Mouse (Mus musculus): Measurements from ENCODE around the gene Cic. TPM values are rescaled to one million over a fixed set of nuclear protein-coding genes. Genes with fewer than 3 reads are reported as not detected.

Cic gene
- total RNA-seq (2014; rRNA removed) (153 and 155 TPM in 2 replicates), polyA plus RNA-seq (2015; fragmentation: Nextera tagmentation; extraction: Ambion mirVana) (28.2 and 30.6 TPM in 2 replicates)

DNA sequence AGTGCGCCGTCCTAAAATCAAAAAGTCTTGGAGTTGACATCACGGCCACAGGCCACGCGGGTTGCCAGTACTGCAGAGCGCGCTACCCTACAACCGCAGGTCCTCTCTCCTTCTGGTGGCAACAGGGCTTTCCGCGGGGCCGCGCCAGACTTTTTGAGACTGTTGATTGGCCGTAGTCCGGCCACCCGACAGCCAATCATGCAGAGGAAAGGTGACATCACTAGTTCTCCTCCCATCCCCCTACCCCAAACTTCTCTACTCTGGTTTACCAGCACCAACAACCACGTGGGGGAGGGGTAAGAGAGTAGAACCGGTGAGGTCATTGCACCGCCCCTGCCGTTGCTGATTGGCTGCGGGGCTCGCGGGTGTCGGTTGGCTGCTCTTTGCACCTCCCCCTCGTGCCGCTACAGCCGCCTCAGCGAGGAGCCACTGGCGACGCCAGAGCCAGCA, at the start of gene Cic:
Gene Cic, plus strand, starts transcription at position 404 of the 450 bp plus-strand sequence.
- Histone ChIP-seq H3K36me3 (ENCODE audit: insufficient read depth, low read length) (peaks cover 13% of the 10 kb centered on the region; the same call in 1 of the 2 replicates), H3K27ac (peak within 1 kb of the TSS; percentile 97), H3K9me3 (ENCODE audit: low read length) (no peaks in the 10 kb centered on the region), H3K4me1 (ENCODE audit: insufficient read depth, low read length) (peaks cover 14% of the 10 kb centered on the region), H3K27me3 (ENCODE audit: insufficient read depth, low read length) (no peaks in the 10 kb centered on the region), H3K4me2 (ENCODE audit: low read depth, low read length) (peak within 1 kb of the TSS; percentile 91), H3K4me3 (ENCODE audit: low read length) (peak within 1 kb of the TSS; percentile 78), H3K9ac (replicated peaks; ENCODE audit: low read length) (peak within 1 kb of the TSS; percentile 81)
- DNase-seq (ENCODE audit: low spot score) (peak; percentile 100), ATAC-seq (peak; percentile 89)
- WGBS, result under 1% methylated on average over 29 of the region's 29 CpGs
- no peak; the same call in 1 of the 2 replicates for TF ChIP-seq CTCF (IDR thresholded peaks at IDR 0.05; ENCODE audit: low read depth)

DNA sequence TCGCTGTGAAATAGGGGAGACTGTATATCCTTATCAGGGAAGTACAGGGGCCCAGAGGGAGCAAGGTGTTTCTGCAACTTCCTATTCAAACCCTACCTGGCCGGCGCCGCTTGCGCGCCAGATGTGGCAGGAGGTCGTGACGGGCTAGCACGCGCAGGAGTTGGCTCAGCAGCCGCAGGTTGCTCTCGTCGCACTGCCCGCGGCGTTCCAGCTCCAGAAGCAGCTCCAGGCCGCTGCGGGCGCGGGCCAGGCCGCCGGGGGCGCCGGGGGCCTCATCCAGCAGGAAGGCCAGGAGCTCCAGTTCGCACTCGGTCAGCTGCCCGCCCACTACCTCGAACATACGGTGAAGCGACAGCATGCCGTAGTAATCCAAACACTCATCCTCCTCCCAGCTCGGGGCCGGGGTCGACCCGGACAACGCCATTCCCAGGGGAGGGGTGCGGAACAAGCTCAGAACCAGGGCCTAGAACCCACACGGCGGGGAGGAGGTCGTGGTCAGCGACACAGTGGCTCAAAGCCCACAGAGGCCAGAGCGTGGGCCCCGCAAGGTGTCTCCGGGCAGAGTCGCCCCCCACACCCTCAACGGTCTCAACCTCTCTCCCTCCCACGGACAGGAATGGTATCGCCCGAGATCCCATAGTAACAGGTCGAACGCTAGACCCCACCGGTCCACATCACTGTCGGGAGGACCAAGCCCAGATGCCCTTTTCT, 48.6 kb upstream of the Cic start:
- peaks cover 17% of the 10 kb centered on the region for H3K4me1 ChIP-seq (ENCODE audit: insufficient read depth, low read length)
- 2% methylated on average over 50 of the region's 53 CpGs for WGBS
- DNase-seq (ENCODE audit: low spot score) (peak; percentile 74), ATAC-seq (peak; percentile 33)
- peak overlapping the region; percentile 79 for H3K9ac ChIP-seq (replicated peaks; ENCODE audit: low read length)
- TF ChIP-seq CTCF (IDR thresholded peaks at IDR 0.05; ENCODE audit: low read depth), result no peak
- peak overlapping the region; percentile 61 for H3K4me3 ChIP-seq (ENCODE audit: low read length)
- no peaks in the 10 kb centered on the region for H3K9me3 ChIP-seq (ENCODE audit: low read length)
- H3K36me3 ChIP-seq (ENCODE audit: insufficient read depth, low read length), result no peaks in the 10 kb centered on the region; the same call in 1 of the 2 replicates
- no peaks in the 10 kb centered on the region for H3K27me3 ChIP-seq (ENCODE audit: insufficient read depth, low read length)
- H3K4me2 ChIP-seq (ENCODE audit: low read depth, low read length), result peak overlapping the region; percentile 78
- H3K27ac ChIP-seq, result peak overlapping the region; percentile 79

DNA sequence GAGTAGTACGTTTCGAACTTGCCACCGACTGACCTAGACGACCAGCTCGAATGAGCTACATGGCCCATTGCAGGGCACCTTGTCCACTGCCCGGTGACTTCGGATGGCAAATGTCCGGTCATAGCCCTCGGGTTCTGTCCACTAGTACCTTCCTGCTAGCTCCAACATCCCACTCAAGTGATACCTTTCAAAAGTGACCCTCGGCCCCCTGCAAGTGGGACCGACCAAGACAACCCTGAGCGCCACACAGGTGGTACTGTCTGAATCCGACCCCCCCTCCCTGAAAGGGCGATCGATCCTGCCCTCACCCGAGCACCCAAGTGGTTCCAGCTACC, 48.1 kb upstream of the Cic start:
- H3K9ac ChIP-seq (replicated peaks; ENCODE audit: low read length), result peak overlapping the region; percentile 79
- no peak for TF ChIP-seq CTCF (IDR thresholded peaks at IDR 0.05; ENCODE audit: low read depth)
- under 1% methylated on average over 16 of the region's 16 CpGs for WGBS
- H3K4me1 ChIP-seq (ENCODE audit: insufficient read depth, low read length), result peaks cover 17% of the 10 kb centered on the region
- H3K4me3 ChIP-seq (ENCODE audit: low read length), result peak overlapping the region; percentile 61
- no peaks in the 10 kb centered on the region for H3K27me3 ChIP-seq (ENCODE audit: insufficient read depth, low read length)
- no peaks in the 10 kb centered on the region for H3K9me3 ChIP-seq (ENCODE audit: low read length)
- ATAC-seq (peak; percentile 24), DNase-seq (ENCODE audit: low spot score) (no peak)
- peak overlapping the region; percentile 78 for H3K4me2 ChIP-seq (ENCODE audit: low read depth, low read length)
- H3K27ac ChIP-seq, result peak overlapping the region; percentile 79
- H3K36me3 ChIP-seq (ENCODE audit: insufficient read depth, low read length), result peaks cover 4% of the 10 kb centered on the region; the same call in 1 of the 2 replicates

DNA sequence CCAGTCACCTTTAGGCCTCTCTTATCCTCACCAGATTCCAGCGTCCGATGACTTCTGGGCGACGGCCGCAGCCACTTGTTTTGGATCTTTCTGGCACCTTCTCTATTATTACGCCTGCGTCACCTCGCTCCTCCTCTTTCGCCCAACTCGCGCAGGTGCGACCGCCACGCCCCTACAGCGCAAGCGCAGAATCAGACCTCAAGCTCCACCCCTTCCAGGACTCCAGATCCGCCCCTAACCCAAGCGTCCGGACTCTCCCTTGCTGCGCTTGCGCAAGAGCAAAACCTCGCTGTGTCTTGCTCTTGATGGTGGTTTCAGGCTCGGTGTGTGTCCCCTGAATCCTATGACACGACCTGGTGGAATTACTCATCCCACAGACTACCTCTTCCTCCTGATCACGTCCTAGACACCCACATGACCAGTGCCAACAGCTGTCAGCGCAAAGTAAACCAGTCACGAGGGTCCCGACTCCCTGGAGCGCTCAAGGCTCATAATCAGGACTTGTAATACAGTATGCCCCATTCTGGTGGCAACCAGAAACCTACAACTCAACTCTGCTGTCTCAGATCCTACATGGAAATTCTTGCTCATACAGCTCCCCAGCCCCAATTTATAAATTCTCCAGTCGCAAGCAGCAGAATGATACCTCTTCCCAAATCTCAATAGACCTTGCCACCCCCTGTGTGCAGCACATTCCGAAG, 47.6 kb upstream of the Cic start:
- ATAC-seq (peak; percentile 66), DNase-seq (ENCODE audit: low spot score) (peak; percentile 97)
- 3% methylated on average over 31 of the region's 31 CpGs for WGBS
- Histone ChIP-seq H3K27ac (peak overlapping the region; percentile 84; the same call in 1 of the 2 replicates), H3K4me3 (ENCODE audit: low read length) (peak overlapping the region; percentile 61), H3K4me2 (ENCODE audit: low read depth, low read length) (peak overlapping the region; percentile 78), H3K9ac (replicated peaks; ENCODE audit: low read length) (peak overlapping the region; percentile 79), H3K27me3 (ENCODE audit: insufficient read depth, low read length) (no peaks in the 10 kb centered on the region), H3K9me3 (ENCODE audit: low read length) (no peaks in the 10 kb centered on the region), H3K36me3 (ENCODE audit: insufficient read depth, low read length) (peaks cover 6% of the 10 kb centered on the region; the same call in 1 of the 2 replicates), H3K4me1 (ENCODE audit: insufficient read depth, low read length) (peaks cover 17% of the 10 kb centered on the region)
- no peak for TF ChIP-seq CTCF (IDR thresholded peaks at IDR 0.05; ENCODE audit: low read depth)

DNA sequence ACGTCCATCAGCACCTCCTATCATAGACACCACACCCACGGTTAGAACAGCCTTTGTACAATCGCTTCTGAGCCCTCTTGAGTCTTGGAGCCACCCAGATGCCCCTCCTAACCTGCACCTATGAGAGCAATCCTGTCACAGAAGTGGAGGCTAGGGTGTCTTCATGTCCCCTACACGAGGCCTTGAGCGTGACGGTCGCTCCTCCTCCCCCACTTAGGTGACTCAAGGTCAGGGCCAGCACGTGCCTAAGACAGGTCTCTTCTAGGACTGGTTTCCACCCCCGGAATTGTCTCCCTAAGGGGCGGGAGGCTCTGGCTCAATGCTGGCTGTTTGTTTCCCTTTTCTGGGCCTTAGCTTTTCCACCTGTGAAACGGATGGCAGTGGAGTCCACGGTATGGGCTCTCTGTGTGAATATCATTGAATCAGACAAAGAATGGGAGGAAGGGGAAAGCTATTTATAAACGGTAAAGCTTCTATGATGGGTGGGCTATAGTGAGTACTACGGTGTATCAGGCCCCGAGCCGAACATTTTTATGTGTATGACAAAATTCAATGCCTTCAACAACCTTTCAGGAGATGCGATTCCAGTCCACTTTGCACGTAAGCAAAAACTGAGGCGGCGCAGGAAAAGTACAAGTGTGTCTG, 46.9 kb upstream of the Cic start, which contains the start of gene Dedd2:
Gene Dedd2, minus strand, starts transcription at position 159 of the 645 bp plus-strand sequence.
- ATAC-seq (no peak), DNase-seq (ENCODE audit: low spot score) (no peak)
- TF ChIP-seq CTCF (IDR thresholded peaks at IDR 0.05; ENCODE audit: low read depth), result no peak
- peak within 1 kb of the TSS; percentile 84 for H3K27ac ChIP-seq
- H3K4me3 ChIP-seq (ENCODE audit: low read length), result peak within 1 kb of the TSS; percentile 61
- H3K4me1 ChIP-seq (ENCODE audit: insufficient read depth, low read length), result peaks cover 17% of the 10 kb centered on the region
- no peaks in the 10 kb centered on the region for H3K9me3 ChIP-seq (ENCODE audit: low read length)
- H3K9ac ChIP-seq (replicated peaks; ENCODE audit: low read length), result peak within 1 kb of the TSS; percentile 79
- WGBS, result 8% methylated on average over 20 of the region's 20 CpGs
- peaks cover 13% of the 10 kb centered on the region; the same call in 1 of the 2 replicates for H3K36me3 ChIP-seq (ENCODE audit: insufficient read depth, low read length)
- H3K4me2 ChIP-seq (ENCODE audit: low read depth, low read length), result peak within 1 kb of the TSS; percentile 78
- H3K27me3 ChIP-seq (ENCODE audit: insufficient read depth, low read length), result no peaks in the 10 kb centered on the region

DNA sequence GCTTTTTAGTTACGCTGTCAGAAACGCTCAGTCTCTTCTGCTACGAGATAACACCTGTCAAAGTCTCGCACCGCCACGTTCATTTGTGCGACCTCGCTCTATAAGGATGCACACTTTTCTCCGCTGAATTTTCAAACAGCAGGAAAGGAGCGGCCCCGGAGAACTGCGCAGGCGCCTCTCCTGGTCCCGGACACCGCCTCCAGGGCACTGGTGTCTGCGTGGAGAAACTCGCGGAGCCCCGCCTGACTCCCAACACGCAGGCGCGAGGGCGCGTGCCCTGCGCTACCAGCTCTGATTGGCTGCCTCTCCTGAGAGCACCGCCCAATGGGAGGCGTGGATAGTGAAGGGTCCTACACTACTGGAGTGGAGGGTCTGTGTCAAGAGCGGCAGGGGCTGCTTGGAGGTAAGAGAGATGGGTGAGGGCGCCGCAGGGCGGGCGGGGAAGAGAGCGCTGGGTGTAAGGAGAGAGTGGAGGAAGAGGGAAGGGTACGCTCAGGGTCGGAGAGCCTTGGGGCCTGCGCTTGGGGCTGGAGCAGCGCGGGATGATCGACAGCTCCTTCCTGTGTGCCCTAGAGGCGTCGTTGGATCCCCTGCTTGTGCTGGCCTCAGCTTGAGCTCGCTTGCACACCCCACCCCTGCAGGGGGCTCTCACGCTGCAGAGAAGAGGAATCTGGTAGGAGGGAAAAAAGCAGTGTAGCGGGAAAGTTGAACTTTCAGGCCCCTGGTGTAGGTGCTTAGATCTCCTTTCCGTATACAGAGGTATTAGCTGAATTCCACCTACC, 46.2 kb upstream of the Cic start, which contains the start of gene Zfp526:
Gene Zfp526, plus strand, starts transcription at position 324 of the 782 bp plus-strand sequence.
- peaks cover 20% of the 10 kb centered on the region; the same call in 1 of the 2 replicates for H3K36me3 ChIP-seq (ENCODE audit: insufficient read depth, low read length)
- peak within 1 kb of the TSS; percentile 61 for H3K4me3 ChIP-seq (ENCODE audit: low read length)
- no peaks in the 10 kb centered on the region for H3K9me3 ChIP-seq (ENCODE audit: low read length)
- H3K4me2 ChIP-seq (ENCODE audit: low read depth, low read length), result peak within 1 kb of the TSS; percentile 78
- under 1% methylated on average over 37 of the region's 45 CpGs for WGBS
- peak within 1 kb of the TSS; percentile 84 for H3K27ac ChIP-seq
- ATAC-seq (peak; percentile 96), DNase-seq (ENCODE audit: low spot score) (peak; percentile 99)
- no peaks in the 10 kb centered on the region for H3K27me3 ChIP-seq (ENCODE audit: insufficient read depth, low read length)
- H3K4me1 ChIP-seq (ENCODE audit: insufficient read depth, low read length), result peaks cover 17% of the 10 kb centered on the region
- H3K9ac ChIP-seq (replicated peaks; ENCODE audit: low read length), result peak within 1 kb of the TSS; percentile 79
- peak; percentile 47 for TF ChIP-seq CTCF (IDR thresholded peaks at IDR 0.05; ENCODE audit: low read depth)
